Mouse (Mus musculus) hindbrain, embryonic 15.5 days (tissue): ENCODE results near the gene Gm26938. TPM values are rescaled to one million over a fixed set of nuclear protein-coding genes. Genes with fewer than 3 reads are reported as not detected.

ENCODE experiments used
- ATAC-seq: fragments of 200-750 bp; cut with Nextera tagmentation; 2 replicates; pipeline ENCODE4 v1.8.0; 2017; ENCODE audit warnings: low read depth, moderate number of reproducible peaks, moderate TSS enrichment; ENCODE audit not compliant: low FRiP score
- H3K27ac ChIP-seq: fragments of 300-500 bp; sonication (generic); replicated peaks from 2 replicates; pipeline ENCODE4 v1.5.1; 2015; ENCODE audit warnings: mild to moderate bottlenecking, inconsistent platforms
- H3K27me3 ChIP-seq: fragments of 300-500 bp; sonication (generic); 2 replicates; pipeline ENCODE4 v1.6.1; 2015; ENCODE audit warnings: control low read depth, inconsistent platforms
- H3K36me3 ChIP-seq: fragments of 300-500 bp; sonication (generic); 2 replicates; pipeline ENCODE4 v1.6.1; 2015; ENCODE audit warnings: control low read depth, inconsistent platforms
- H3K4me1 ChIP-seq: fragments of 300-500 bp; sonication (generic); replicated peaks from 2 replicates; pipeline ENCODE4 v1.6.1; 2015; ENCODE audit warnings: control low read depth, inconsistent platforms
- H3K4me2 ChIP-seq: fragments of 300-500 bp; sonication (generic); 2 replicates; pipeline ENCODE4 v1.6.1; 2015; ENCODE audit warnings: moderate library complexity, mild to moderate bottlenecking, inconsistent platforms
- H3K4me3 ChIP-seq: fragments of 300-500 bp; sonication (generic); 2 replicates; pipeline ENCODE4 v1.5.1; 2015; ENCODE audit warnings: mild to moderate bottlenecking, inconsistent platforms
- H3K9ac ChIP-seq: fragments of 300-500 bp; sonication (generic); 2 replicates; pipeline ENCODE4 v1.6.1; 2015; ENCODE audit warnings: inconsistent platforms
- H3K9me3 ChIP-seq: fragments of 300-500 bp; sonication (generic); 2 replicates; pipeline ENCODE4 v1.6.1; 2016; ENCODE audit warnings: control low read depth, inconsistent platforms
- WGBS: fragments of 180-500 bp; shearing (Covaris S2); methylation state at CpG from one replicate; pipeline ENCODE4 v1.1.7; 2015; 5-methylcytosine and 5-hydroxymethylcytosine counted together
- polyA plus RNA-seq: library from polyadenylated mRNA; unstranded; fragments of >200 nt; fragmentation: Nextera tagmentation; extraction: Ambion mirVana; gene quantifications from 2 replicates; pipeline ENCODE4 v1.2.1, GENCODE M21; 2015

Gm26938 gene
- not detected in 2 replicates for polyA plus RNA-seq

- WGBS: under 1% methylated on average over 43 of the region's 43 CpGs
- ATAC-seq: peak; percentile 85
- Histone ChIP-seq H3K4me1 (peaks cover 17% of the 10 kb centered on the region), H3K36me3 (peaks cover 6% of the 10 kb centered on the region; the same call in 1 of the 2 replicates), H3K9me3 (no peaks in the 10 kb centered on the region), H3K9ac (peak within 1 kb of the TSS; percentile 93), H3K4me2 (peak within 1 kb of the TSS; percentile 98), H3K4me3 (peak within 1 kb of the TSS; percentile 90), H3K27ac (peak within 1 kb of the TSS; percentile 86), H3K27me3 (0 out of 2 replicates have a peak, but pooled peaks cover 3% of the 10 kb centered on the region)
Measured at GRCm38 (mm10) chr5:139826357-139827055, at the start of gene Gm26938, which contains the start of gene Psmg3. TSS of gene Gm26938 (minus strand) at chr5:139826407. TSS of gene Psmg3 (minus strand) at chr5:139826885.

GRCm38 (mm10) chr5:139871526-139871925 lies 45.3 kb upstream of the Gm26938 start:
- Histone ChIP-seq H3K4me2 (no peak overlapping the region), H3K4me3 (no peak overlapping the region), H3K4me1 (no peaks in the 10 kb centered on the region), H3K27ac (no peak overlapping the region), H3K27me3 (no peaks in the 10 kb centered on the region; the same call in 1 of the 2 replicates), H3K9ac (no peak overlapping the region), H3K9me3 (no peaks in the 10 kb centered on the region), H3K36me3 (no peaks in the 10 kb centered on the region)
- WGBS: 90% methylated on average over 1 of the region's 1 CpGs
- ATAC-seq: no peak

GRCm38 (mm10) chr5:139870886-139871285 lies 44.7 kb upstream of the Gm26938 start:
- Histone ChIP-seq H3K36me3 (no peaks in the 10 kb centered on the region), H3K4me3 (no peak overlapping the region), H3K9ac (no peak overlapping the region), H3K27me3 (no peaks in the 10 kb centered on the region; the same call in 1 of the 2 replicates), H3K4me2 (no peak overlapping the region), H3K9me3 (no peaks in the 10 kb centered on the region), H3K27ac (no peak overlapping the region), H3K4me1 (no peaks in the 10 kb centered on the region)
- ATAC-seq: no peak
- WGBS: 30% methylated on average over 4 of the region's 4 CpGs

GRCm38 (mm10) chr5:139862759-139863158 lies 36.6 kb upstream of the Gm26938 start:
- Histone ChIP-seq H3K4me2 (no peak overlapping the region), H3K4me1 (peaks cover 12% of the 10 kb centered on the region), H3K36me3 (no peaks in the 10 kb centered on the region), H3K9ac (no peak overlapping the region), H3K9me3 (no peaks in the 10 kb centered on the region), H3K27ac (no peak overlapping the region), H3K4me3 (no peak overlapping the region), H3K27me3 (no peaks in the 10 kb centered on the region)
- ATAC-seq: no peak
- 42% methylated on average over 4 of the region's 4 CpGs for WGBS

GRCm38 (mm10) chr5:139860328-139861104 lies 34.3 kb upstream of the Gm26938 start:
- H3K4me1 ChIP-seq: peaks cover 12% of the 10 kb centered on the region
- no peaks in the 10 kb centered on the region for H3K27me3 ChIP-seq
- H3K4me3 ChIP-seq: no peak overlapping the region
- H3K9me3 ChIP-seq: no peaks in the 10 kb centered on the region
- no peak overlapping the region for H3K27ac ChIP-seq
- 24% methylated on average over 15 of the region's 15 CpGs for WGBS
- H3K9ac ChIP-seq: no peak overlapping the region
- peak; percentile 54; the same call in 1 of the 2 replicates for ATAC-seq
- peak overlapping the region; percentile 28 for H3K4me2 ChIP-seq
- H3K36me3 ChIP-seq: no peaks in the 10 kb centered on the region

- Histone ChIP-seq H3K36me3 (no peaks in the 10 kb centered on the region), H3K4me2 (no peak overlapping the region), H3K4me3 (no peak overlapping the region), H3K9me3 (0 out of 2 replicates have a peak, but pooled peaks cover under 1% of the 10 kb centered on the region), H3K4me1 (peaks cover 7% of the 10 kb centered on the region; the same call in 1 of the 2 replicates), H3K27me3 (no peaks in the 10 kb centered on the region), H3K9ac (no peak overlapping the region), H3K27ac (no peak overlapping the region)
- no peak for ATAC-seq
- 69% methylated on average over 12 of the region's 12 CpGs for WGBS
Measured at GRCm38 (mm10) chr5:139849626-139850320, 23.6 kb upstream of the Gm26938 start.

GRCm38 (mm10) chr5:139839142-139839541 lies 12.9 kb upstream of the Gm26938 start:
- Histone ChIP-seq H3K4me1 (no peaks in the 10 kb centered on the region), H3K27me3 (no peaks in the 10 kb centered on the region), H3K36me3 (no peaks in the 10 kb centered on the region), H3K9ac (no peak overlapping the region), H3K9me3 (0 out of 2 replicates have a peak, but pooled peaks cover under 1% of the 10 kb centered on the region), H3K27ac (no peak overlapping the region), H3K4me3 (no peak overlapping the region), H3K4me2 (no peak overlapping the region)
- WGBS: 17% methylated on average over 3 of the region's 3 CpGs
- 0 out of 2 replicates have a peak, but pooled peaks have one; percentile 45 for ATAC-seq

GRCm38 (mm10) chr5:139838476-139838892 lies 12.3 kb upstream of the Gm26938 start:
- Histone ChIP-seq H3K4me2 (no peak overlapping the region), H3K9me3 (no peaks in the 10 kb centered on the region), H3K27ac (no peak overlapping the region), H3K9ac (no peak overlapping the region), H3K4me3 (no peak overlapping the region), H3K36me3 (no peaks in the 10 kb centered on the region), H3K4me1 (no peaks in the 10 kb centered on the region), H3K27me3 (no peaks in the 10 kb centered on the region)
- 11% methylated on average over 2 of the region's 2 CpGs for WGBS
- ATAC-seq: peak; percentile 38; the same call in 1 of the 2 replicates

GRCm38 (mm10) chr5:139835706-139836105 lies 9.5 kb upstream of the Gm26938 start:
- no peak overlapping the region for H3K27ac ChIP-seq
- no peak overlapping the region for H3K4me2 ChIP-seq
- H3K4me1 ChIP-seq: no peaks in the 10 kb centered on the region
- H3K27me3 ChIP-seq: no peaks in the 10 kb centered on the region
- no peak overlapping the region for H3K9ac ChIP-seq
- no peaks in the 10 kb centered on the region for H3K36me3 ChIP-seq
- no peak overlapping the region for H3K4me3 ChIP-seq
- ATAC-seq: no peak
- H3K9me3 ChIP-seq: no peaks in the 10 kb centered on the region
- 89% methylated on average over 7 of the region's 7 CpGs for WGBS

GRCm38 (mm10) chr5:139832125-139832524 lies 5.9 kb upstream of the Gm26938 start:
- H3K27ac ChIP-seq: no peak overlapping the region
- WGBS: 82% methylated on average over 7 of the region's 7 CpGs
- H3K9ac ChIP-seq: no peak overlapping the region
- no peak for ATAC-seq
- 0 out of 2 replicates have a peak, but pooled peaks cover 3% of the 10 kb centered on the region for H3K27me3 ChIP-seq
- no peak overlapping the region for H3K4me3 ChIP-seq
- no peak overlapping the region for H3K4me2 ChIP-seq
- H3K9me3 ChIP-seq: no peaks in the 10 kb centered on the region
- H3K36me3 ChIP-seq: no peaks in the 10 kb centered on the region
- no peaks in the 10 kb centered on the region for H3K4me1 ChIP-seq

GRCm38 (mm10) chr5:139830734-139831133 lies 4.5 kb upstream of the Gm26938 start:
- no peak for ATAC-seq
- H3K36me3 ChIP-seq: no peaks in the 10 kb centered on the region
- WGBS: 83% methylated on average over 3 of the region's 3 CpGs
- H3K9ac ChIP-seq: no peak overlapping the region
- no peak overlapping the region for H3K4me3 ChIP-seq
- H3K4me2 ChIP-seq: no peak overlapping the region
- H3K4me1 ChIP-seq: peaks cover 4% of the 10 kb centered on the region
- H3K27ac ChIP-seq: no peak overlapping the region
- H3K9me3 ChIP-seq: no peaks in the 10 kb centered on the region
- H3K27me3 ChIP-seq: 0 out of 2 replicates have a peak, but pooled peaks cover 3% of the 10 kb centered on the region
